ENCODE assay signal across 18 mouse cellular contexts in genomic region chr2:73588951-73589350, GRCm38 (mm10). TPM values are rescaled to one million over a fixed set of nuclear protein-coding genes. Genes with fewer than 3 reads are reported as not detected.
"Had no signal": no experiment of that assay in that cellular context is flagged by ENCODE, and none has a peak within 500 bp of the region (broad histone marks: within the 10 kb centered on the region; RNA-seq: fewer than 3 reads in every experiment).

No protein-coding gene starts in this region.

- H3K27ac ChIP-seq: kidney, embryonic 15.5 days; limb, embryonic 13.5 days; liver, embryonic 15.5 days; midbrain, embryonic 15.5 days; neural tube, embryonic 12.5 days had no signal

- ATAC-seq: intestine, embryonic 16.5 days; midbrain, embryonic 15.5 days had no signal

- H3K9me3 ChIP-seq: kidney, embryonic 15.5 days; limb, embryonic 13.5 days; liver, embryonic 15.5 days; midbrain, embryonic 15.5 days; neural tube, embryonic 12.5 days; stomach, embryonic 15.5 days had no signal

- DNase-seq: kidney, adult 2 months; kidney, postnatal 14 days; layer of hippocampus, adult 9-11 months; layer of hippocampus, postnatal 36 days; lung, postnatal 36 days; right cerebral cortex, postnatal 14 days had no signal

- H3K4me2 ChIP-seq: liver, embryonic 15.5 days; midbrain, embryonic 11.5 days; midbrain, embryonic 15.5 days had no signal

- H3K9ac ChIP-seq: kidney, embryonic 15.5 days; liver, embryonic 15.5 days; midbrain, embryonic 15.5 days; neural tube, embryonic 12.5 days; stomach, embryonic 15.5 days had no signal

- H3K4me1 ChIP-seq: liver, embryonic 15.5 days had no signal

- H3K36me3 ChIP-seq: kidney, embryonic 15.5 days; limb, embryonic 13.5 days; liver, embryonic 15.5 days; midbrain, embryonic 15.5 days; neural tube, embryonic 12.5 days; stomach, embryonic 15.5 days had no signal

- H3K27me3 ChIP-seq: limb, embryonic 13.5 days; midbrain, embryonic 15.5 days; stomach, embryonic 15.5 days had no signal

- H3K4me3 ChIP-seq: liver, embryonic 15.5 days; midbrain, embryonic 15.5 days; neural tube, embryonic 12.5 days; stomach, embryonic 15.5 days had no signal

RNA-seq across cellular contexts. Expression of gene Chrna1, which starts 8.8 kb away (rescaled TPM):
- total RNA-seq: monocyte, adult 5-6 weeks; neutrophil, adult 5-6 weeks had no signal
- polyA plus RNA-seq: kidney, adult 2 months; large intestine, adult 2 months; spleen, adult 2 months had no signal
